Comparison of ENCODE assay signal across 19 mouse cellular contexts in the genomic region with DNA sequence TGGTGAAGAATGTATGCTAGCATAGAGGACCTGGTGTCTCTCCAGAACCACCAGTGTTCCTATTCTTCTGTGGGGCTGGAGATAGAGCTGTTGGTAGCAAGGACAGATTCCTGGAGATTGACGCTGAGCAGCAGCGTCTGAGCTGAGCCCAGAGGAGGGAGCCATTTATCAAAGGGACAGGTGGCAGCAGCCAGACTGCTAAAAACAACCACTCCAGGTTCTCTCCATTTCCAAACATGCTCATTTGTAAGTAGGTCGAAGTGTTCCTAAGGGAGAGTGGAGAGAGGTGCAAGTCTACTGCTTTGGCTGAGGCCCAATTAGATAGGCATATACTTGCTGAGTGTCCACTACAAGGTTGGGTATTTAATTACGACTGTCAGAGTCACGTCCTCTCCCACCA.
DNase-seq lines count a peak whose midpoint lies in the region; TF ChIP-seq lines count a peak whose summit lies in the region.
"Had no signal": no experiment of that assay in that cellular context is flagged by ENCODE, and none has a peak within 500 bp of the region (broad histone marks: within the 10 kb centered on the region; RNA-seq: fewer than 3 reads in every experiment).

No protein-coding gene starts in this region.

- no peaks in the 10 kb centered on the region for H3K79me2 ChIP-seq in heart, adult 2 months (replicated peaks; ENCODE audit: control insufficient read depth, insufficient read depth, low read length)

- TF ChIP-seq POLR2A in heart, adult 2 months (IDR thresholded peaks at IDR 0.05; ENCODE audit: insufficient read depth, low read depth, low read length) = no peak

- TF ChIP-seq EP300 in heart, adult 2 months (IDR thresholded peaks at IDR 0.05; ENCODE audit: insufficient read depth, low read depth, low read length) = no peak

- 51% methylated on average over 5 of the region's 5 CpGs for WGBS in heart, adult 2 months
- WGBS in heart, embryonic 10.5 days = 33% methylated on average over 5 of the region's 5 CpGs

- no peak overlapping the region for H3K27ac ChIP-seq in heart, adult 2 months
- H3K27ac ChIP-seq in heart, embryonic 10.5 days = no peak overlapping the region
- no peak overlapping the region for H3K27ac ChIP-seq in layer of hippocampus, adult 2 months
- H3K27ac ChIP-seq: forebrain, embryonic 12.5 days; midbrain, embryonic 15.5 days had no signal

- H3K9me3 ChIP-seq in heart, embryonic 10.5 days = no peaks in the 10 kb centered on the region
- H3K9me3 ChIP-seq: forebrain, embryonic 12.5 days; G1E; midbrain, embryonic 15.5 days had no signal

- no peaks in the 10 kb centered on the region for H3K36me3 ChIP-seq in heart, adult 2 months (ENCODE audit: control insufficient read depth, insufficient read depth, low read length)
- H3K36me3 ChIP-seq in heart, embryonic 10.5 days = no peaks in the 10 kb centered on the region
- H3K36me3 ChIP-seq: forebrain, embryonic 12.5 days; G1E; midbrain, embryonic 15.5 days had no signal

- intact Hi-C loops in heart, adult 2 months (cut with DNase I) = no loop called here
- intact Hi-C loops in left cerebral cortex, postnatal 36 days (cut with DNase I) = no loop called here

- H3K4me1 ChIP-seq in heart, adult 2 months (ENCODE audit: control insufficient read depth, insufficient read depth, low read length) = no peaks in the 10 kb centered on the region; the same call in 1 of the 2 replicates
- peaks cover 38% of the 10 kb centered on the region for H3K4me1 ChIP-seq in heart, embryonic 10.5 days
- H3K4me1 ChIP-seq: forebrain, embryonic 12.5 days; midbrain, embryonic 15.5 days had no signal

- H3K4me3 ChIP-seq in heart, adult 2 months = no peak overlapping the region
- H3K4me3 ChIP-seq in heart, embryonic 10.5 days = no peak overlapping the region
- no peak overlapping the region for H3K4me3 ChIP-seq in layer of hippocampus, adult 2 months
- H3K4me3 ChIP-seq: forebrain, embryonic 12.5 days; midbrain, embryonic 15.5 days; myocyte had no signal

- H3K9ac ChIP-seq in heart, adult 2 months (ENCODE audit: low read depth, low read length) = no peak overlapping the region
- H3K9ac ChIP-seq: forebrain, embryonic 12.5 days; midbrain, embryonic 15.5 days had no signal

- no peaks in the 10 kb centered on the region for H3K27me3 ChIP-seq in heart, adult 2 months (ENCODE audit: control insufficient read depth, insufficient read depth, low read length)
- H3K27me3 ChIP-seq in heart, embryonic 10.5 days (ENCODE audit: insufficient read depth, poor library complexity, severe bottlenecking) = no peaks in the 10 kb centered on the region
- H3K27me3 ChIP-seq: forebrain, embryonic 12.5 days; midbrain, embryonic 15.5 days had no signal

- peak; percentile 18; the same call in 1 of the 2 replicates for TF ChIP-seq CTCF in heart, adult 2 months (IDR thresholded peaks at IDR 0.05)
- peak; percentile 12; the same call in 1 of the 2 replicates for TF ChIP-seq CTCF in layer of hippocampus, adult 2 months (conservative IDR thresholded peaks at IDR 0.05)

- peak; percentile 30 for DNase-seq in cerebellum, adult 11-12 months
- no peak for DNase-seq in cerebellum, postnatal 10 days
- DNase-seq in heart, adult 2 months = no peak
- no peak for DNase-seq in heart, embryonic 10.5 days (ENCODE audit: low spot score)
- DNase-seq in layer of hippocampus, adult 2 months (ENCODE audit: low spot score in 2 of 2) = no peak
- DNase-seq in layer of hippocampus, adult 9-10 months (ENCODE audit: low spot score) = no peak
- peak; percentile 55 for DNase-seq in telencephalon, adult 2 months (ENCODE audit: low read depth, low spot score)
- DNase-seq in left cerebral cortex, postnatal 36 days (ENCODE audit: low spot score in 2 of 2) = no peak
- DNase-seq: adrenal gland, postnatal 10 days; kidney, adult 11 months; layer of hippocampus, postnatal 36 days; liver; lung, postnatal 14 days; spleen, adult 18-20 months; thymus, postnatal 4 days had no signal

Comparison
In these comparisons a context has a peak if more than half of its experiments do, and no peak if none do; other contexts are left out.
1. DNase-seq: peak in cerebellum, adult 11-12 months (single experiment) and telencephalon, adult 2 months (single experiment); none in cerebellum, postnatal 10 days (0 of 2), heart, adult 2 months (0 of 2), heart, embryonic 10.5 days (single experiment), layer of hippocampus, adult 2 months (0 of 2), layer of hippocampus, adult 9-10 months (single experiment) and left cerebral cortex, postnatal 36 days (0 of 2).